Mouse (Mus musculus) urinary bladder, postnatal 10 days (tissue): ENCODE data around the gene Itpkc.

Experiments
- DNase-seq: peaks from one replicate; pipeline ENCODE4 v3.0.0; 2022; ENCODE audit warnings: low spot score

Gene Itpkc

DNA sequence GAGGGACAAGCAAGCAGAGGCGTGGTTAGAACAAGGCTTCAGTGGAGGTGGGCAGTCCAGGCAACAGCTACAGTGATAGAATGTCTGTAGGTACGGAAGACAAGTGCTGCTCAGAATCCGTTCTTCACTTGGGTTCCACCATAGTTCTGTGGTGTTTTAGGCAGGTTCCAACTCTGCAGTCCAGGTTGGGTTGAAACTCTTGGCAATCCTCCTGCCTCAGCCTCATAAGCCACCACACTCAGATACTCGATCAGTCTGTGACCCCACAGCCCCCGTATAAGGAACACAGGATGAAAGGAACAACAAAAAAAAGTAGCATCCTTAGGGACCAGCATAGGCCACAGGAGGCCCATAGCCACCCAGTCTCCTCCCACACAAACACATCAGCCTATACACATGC is 36.0 kb downstream of the Itpkc start:
- no peak for DNase-seq

DNA sequence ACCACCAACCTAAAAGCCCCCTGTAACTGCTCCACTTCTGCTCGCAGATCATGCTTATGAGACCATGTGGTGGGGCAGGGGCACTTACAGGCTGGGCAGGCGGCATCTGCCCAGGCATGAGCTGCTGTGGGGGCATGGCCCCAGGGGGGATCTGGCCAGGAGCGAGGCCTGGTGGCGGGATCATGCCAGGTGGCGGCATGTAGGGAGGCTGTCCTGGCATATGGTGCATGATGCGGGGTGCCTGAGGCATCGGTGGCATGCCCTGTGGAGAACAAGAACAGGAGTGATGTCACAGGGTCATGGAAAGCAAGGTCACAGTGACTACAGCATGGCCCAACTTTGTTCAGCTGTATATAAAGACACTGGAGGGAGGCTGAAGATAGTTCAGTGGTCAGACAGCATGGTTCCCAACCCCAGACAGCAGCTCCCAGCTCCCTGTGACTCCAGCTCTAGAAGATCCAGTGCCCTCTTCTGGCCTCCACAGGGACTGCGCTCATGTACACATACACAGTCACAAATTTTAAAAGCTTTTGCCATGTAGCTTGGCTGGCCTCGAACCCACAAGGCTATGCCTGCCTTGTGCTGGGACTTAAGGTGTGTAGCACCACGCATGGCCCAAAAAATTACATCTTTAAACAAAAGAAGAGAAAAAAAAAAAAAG is 39.1 kb downstream of the Itpkc start:
- DNase-seq = no peak

DNA sequence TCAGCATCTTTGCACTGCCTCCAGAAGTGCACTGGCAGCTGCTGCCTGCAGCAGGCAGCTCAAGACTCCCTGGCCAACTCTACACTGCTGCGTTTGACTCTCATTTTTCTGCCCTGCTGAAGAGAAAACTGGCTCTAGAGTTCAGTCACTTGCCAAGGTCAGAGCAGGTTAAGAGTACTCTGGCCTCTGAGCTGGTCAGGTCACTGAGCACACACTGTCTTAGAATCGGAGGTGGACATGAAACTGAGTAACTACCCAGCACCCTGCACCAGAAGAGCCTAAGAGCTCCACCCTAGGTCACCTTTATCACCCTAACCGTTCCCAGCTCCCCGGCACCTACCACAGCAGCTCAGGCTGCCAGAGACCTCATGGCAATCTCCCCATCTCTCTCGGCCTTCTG is 42.5 kb downstream of the Itpkc start:
- DNase-seq = no peak

DNA sequence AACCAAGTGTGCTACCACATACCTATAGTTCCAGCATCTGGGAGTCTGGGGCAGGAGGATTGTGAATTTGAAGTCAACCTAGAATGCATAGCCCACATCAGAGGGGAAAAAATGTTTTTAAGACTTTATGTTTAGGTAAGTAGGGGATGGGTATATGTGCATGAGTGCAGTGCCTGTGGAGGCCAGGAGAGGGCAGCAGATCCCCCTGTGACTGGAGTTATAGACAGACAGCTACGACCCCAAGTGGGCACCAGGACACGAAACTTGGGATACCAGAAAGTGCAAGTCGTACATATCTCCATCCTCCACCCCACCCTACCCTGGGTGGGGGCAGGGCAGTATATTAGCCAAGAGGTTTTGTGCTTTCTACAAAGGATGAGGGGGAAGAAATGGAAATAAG is 43.5 kb downstream of the Itpkc start:
- no peak for DNase-seq

DNA sequence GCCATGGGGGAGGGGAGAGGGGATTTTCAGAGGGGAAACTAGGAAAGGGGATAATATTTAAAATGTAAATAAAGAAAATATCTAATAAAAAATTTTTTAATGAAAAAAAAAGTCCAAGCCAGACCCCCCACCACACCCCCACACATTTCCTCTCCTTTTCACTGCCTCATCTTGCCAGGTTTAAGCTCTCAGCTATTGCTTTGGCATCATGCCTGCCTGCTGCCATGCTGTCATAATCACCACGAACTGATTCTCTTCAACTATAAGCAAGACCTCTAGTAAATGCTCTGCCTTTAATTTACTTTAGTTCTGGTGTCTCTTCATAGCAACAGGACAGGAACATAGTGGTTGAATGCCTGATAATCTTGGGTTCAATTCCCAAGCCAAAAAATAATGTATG is 46.0 kb downstream of the Itpkc start:
- DNase-seq = no peak

DNA sequence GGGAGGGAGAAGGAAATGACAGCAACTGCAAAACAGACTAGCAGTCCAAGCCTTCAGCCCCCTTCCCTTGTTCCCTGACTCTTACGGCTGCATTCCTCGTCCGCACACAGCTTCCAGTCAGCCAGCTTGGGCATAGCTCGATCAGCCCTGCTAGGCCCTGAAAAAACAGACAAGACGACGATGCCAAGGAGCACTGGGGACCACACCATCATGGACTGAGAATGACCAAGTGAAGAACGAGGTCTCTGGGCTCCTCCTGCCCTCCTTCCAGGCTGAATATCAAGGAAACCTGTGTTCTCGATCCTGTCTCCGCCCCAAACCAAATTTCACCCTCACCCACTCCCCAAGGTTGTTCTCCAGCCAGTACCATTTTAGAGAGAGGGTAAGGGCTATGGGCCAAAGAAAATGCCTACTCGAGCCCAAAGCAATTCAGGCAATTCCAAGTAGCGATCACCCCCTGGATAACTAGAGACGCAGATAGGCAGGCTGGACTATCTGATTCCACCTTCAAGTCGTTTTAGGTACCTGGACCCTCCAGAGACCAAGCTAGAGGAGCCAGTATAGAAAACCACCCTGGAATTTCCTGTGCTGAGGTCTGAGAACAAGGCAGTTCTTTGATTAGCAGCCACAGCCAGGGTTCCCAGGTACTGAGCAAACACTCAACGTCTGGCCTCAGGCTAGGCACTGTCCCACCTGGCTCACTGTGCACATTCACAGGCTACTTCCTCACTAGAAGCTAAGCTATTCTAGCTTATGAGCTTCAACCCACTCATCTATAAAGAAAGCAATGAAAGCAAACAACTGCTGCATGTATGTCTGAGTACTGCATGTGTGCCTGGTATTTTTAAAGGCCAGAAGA is 47.4 kb downstream of the Itpkc start, which contains the start of the genes Gm21983 and Mia:
Gene Gm21983 (minus strand): TSS at position 250 of the 859 bp plus-strand sequence.
Gene Mia (minus strand): TSS at position 321 of the 859 bp plus-strand sequence.
- no peak for DNase-seq

DNA sequence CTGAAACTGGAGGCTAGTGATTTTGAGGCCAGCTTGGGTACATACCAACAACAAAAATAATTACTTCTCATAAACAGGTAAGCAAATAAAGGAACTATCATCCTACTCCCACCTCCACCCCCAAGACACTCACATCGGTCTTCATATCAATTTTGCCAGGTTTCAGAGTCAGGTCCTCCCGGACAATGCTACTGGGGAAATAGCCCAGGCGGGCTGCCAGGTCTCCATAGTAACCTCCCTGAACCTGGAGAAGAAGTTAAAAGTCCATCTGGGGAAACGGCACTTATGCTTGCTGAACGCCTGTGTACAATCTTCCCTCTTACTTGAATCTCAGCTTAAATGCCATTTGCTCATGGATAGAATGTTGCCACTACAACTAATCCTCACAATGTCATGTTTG is 48.4 kb downstream of the Itpkc start:
- no peak for DNase-seq

DNA sequence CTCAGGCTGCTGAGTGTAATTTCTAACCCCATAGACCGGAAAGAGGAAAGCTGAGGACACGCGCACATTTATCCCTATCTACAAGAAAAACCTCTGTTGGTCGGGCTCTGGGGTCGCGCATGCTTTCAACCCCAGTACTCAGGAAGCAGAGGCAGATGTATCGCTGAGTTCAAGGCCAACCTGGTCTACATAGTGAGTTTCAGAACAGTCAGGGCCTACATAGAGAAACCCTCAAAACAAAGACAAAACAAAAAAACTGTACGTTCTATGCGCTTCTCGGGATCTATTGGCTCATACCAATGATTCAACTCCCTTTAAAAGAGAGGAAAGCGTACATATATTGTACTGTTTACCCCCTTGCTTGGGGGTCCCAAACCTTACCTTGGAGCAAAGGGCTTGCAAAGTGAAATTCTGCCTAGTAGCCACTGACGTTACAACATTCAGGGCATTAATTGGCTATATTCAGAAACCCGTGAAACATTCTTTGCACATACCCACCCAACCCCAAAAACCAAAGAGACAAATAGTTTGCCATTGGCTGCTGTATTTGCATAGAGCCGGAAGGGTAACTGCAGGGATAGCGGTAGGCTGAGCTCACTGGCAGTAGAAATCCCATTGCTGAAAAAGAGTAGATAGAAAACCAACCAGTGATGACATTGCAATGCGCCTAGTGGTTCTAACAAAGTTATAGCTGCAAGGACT is 49.1 kb downstream of the Itpkc start:
- no peak for DNase-seq

DNA sequence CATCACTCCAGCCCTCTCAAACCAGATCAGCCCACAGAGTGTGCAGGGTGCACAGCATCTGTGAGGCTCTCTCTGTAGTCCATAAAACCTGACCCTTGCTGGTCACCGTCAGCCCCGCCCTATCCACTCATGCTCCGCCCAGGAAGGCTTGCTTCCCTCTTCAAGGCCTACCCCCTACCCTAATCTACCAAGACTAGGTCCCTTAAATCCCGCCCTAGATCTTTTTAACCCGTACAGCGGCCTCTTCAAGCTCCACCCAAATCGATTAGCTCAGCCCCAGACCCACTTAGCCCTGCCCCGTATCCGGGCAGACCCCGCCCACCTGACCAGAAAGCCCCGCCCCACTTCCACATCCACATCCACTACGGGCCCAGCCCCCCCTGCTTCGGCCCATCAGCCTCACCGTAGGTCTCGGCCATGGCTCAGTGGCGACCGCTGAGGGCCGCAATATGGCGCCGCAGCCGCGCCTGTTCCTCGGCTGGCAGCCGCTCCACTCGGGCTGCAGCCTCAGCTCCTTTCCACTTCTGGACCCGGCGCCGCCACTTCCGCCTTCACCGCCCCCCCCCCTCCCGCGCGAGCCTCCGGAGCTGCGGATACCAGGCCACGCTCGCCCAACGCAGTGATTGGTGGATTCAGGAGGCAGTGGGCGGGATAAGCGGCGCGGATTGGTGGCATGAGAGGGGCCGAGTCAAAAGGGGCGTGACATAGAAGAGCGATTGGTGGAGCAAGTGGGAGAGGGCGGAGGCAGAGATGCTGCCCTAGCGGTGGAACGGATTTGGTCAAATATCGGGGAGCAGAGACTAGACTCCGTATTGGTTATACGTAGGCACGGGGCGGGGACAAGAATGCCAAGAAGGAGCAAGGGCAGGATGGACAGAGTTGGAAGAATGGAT is 49.9 kb downstream of the Itpkc start, which contains the start of gene Rab4b:
Gene Rab4b (minus strand): TSS at position 573 of the 893 bp plus-strand sequence.
- peak; percentile 96 for DNase-seq

DNA sequence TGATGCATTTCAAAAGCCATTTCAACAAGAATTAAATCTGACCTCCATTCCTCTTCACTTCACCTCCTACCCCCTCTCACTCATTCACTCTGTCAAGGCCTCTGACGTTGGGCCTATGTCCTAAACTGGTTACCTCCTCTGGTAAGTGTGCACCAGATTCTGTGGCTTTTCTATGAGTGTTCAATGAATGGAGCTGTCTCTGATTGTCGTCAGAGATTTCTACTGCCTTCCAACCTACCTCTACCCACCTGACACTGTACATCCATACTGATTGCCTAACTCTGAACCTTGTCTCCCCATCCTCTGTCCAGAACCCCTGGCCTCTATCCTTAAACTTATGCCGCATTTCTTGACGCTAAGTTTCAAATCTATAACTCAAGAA is 50.5 kb downstream of the Itpkc start:
- DNase-seq = no peak

DNA sequence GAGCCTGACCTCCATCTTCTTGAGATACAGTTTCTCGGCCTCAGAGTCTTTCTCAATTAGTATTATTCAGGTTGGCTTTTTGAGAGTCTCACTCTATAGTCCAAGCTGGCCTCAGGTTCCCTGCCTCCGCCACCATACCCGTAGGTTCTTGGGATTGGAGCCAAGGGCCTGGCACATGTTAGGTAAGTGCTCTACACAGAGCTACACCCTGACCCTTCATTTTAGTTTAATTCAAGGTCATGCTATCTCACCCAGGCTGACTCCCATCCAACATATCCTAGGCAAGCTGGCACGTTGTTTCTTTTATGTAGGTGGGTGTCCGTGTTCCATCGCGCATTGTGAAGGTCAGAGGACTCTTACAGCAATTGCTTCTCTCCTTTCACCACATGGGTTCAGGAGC is 53.6 kb downstream of the Itpkc start:
- no peak for DNase-seq

DNA sequence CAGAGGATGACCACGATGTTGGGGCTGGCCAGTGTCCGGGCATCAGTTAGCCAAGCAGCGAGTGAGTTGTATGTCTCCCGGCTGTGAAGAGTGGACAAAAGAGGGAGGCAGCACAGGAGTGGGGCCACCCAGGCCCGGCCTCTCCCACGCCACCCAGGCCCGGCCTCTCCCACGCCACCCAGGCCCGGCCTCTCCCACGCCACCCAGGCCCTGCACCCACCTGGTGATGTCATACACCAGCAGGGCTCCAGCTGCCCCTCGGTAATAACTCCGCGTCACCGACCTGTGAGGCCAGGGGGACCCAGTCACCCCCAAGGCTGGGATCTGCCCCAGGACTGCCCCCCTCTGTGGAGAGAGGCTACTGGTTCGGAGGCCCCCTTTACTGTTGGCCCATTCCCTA is 54.0 kb downstream of the Itpkc start:
- no peak for DNase-seq

DNA sequence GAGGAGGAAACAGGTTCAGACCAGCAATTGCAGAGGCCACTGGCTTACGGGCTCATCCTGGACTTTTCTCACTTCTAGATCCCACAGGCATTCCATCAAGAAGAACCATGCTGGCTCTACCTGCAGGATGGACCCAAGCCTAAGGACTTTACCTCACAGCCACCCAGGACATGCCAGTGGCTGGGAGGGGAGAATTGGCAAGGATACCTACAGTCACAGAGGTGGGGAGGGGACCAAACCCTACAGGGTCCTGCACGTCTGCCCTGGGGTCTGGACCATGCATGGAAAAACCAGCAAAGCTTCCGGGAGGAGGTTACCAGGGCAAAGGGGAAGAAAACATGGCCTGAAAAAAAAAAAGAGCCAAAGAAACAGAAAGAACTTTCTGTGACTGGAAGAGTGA is 57.5 kb downstream of the Itpkc start:
- no peak for DNase-seq

DNA sequence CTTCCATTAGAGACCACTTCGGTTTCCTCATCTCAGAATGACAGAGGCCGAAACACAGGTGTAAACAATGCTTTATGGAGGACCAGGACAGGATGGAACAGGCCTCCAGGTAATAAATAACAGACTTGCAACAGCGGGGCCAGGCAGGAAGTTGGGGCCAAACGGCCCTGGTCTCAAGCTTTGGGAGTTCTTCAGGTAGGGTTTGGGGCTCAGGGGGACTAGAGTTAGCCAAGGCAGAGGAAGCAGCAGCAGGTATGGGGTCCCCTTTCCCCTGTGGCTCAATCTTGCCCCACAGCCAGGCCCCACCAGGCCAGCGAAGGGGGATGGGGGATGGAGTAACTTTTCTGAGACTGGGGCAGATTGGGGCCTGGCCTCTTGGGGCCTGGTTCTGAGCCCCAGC is 60.1 kb downstream of the Itpkc start:
- no peak for DNase-seq

DNA sequence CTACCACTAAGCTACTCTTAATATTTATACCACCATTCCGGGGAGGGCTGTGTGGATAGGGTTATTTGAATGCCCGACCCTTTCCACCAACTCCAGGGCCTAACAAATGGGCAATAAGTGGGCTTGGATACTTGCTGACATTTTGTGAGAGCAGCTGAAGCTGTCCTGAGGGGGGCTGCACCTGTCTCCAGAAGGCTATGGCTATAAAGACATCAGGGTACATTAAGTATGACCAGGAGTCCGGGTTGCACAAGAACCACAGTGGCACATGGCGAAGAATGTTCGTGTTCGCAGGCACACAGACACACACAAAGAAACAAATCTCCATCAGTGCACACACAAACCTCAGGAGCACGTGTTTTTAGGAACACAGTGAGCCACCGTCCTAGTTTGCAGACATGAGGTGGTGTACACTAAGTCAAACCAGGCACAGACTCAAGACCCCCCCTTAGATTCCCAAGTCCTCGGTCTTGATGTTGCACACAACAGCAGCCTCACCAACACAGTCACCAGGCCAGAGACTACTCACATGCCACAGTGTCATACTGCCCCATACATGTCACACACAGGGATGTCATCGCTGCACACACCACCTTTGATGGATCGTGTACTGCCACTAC is 60.9 kb downstream of the Itpkc start:
- no peak for DNase-seq

DNA sequence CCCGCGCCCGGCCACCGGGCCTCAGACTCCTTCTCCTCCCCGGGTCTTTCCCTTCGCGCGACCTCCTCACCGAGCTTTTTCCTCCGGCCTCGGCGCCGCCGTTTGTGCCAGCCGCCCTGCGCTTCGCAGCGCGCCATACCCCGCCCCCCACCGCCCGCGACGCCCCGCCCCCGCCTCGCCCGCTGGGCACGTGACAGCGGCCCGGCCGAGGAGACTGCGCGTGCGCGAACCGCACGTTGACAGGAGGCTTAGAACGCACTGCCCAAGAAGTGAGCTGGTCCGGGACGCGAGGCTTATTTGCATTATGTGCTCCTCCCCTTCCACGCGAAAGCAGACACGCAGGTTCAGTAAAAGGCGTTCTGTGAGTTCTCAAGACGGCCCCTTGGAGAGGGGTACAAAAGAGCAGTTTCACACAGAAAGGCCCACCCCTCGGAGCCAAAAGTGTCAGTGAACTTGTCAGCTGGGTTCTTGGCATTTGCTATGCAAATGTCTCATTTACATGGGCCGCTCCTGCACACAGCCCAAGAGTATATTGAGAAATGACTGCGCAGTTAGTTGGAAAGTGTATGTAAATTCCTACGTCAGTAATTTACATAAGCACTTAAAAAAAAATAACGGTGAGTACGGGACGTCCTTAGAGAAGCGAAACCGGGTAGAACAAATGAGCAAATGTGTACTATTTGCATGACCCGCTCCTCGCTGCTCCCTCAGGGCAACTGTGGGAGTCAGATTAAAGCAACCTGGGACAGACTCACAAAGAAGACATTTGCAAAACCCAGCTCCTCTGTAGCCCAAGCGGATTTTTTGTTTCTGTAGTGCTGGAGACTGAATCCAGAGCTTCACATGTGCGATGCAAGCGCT is 61.6 kb downstream of the Itpkc start, which contains the start of gene Egln2:
Gene Egln2 (minus strand): TSS at position 189 of the 861 bp plus-strand sequence.
- peak; percentile 88 for DNase-seq

DNA sequence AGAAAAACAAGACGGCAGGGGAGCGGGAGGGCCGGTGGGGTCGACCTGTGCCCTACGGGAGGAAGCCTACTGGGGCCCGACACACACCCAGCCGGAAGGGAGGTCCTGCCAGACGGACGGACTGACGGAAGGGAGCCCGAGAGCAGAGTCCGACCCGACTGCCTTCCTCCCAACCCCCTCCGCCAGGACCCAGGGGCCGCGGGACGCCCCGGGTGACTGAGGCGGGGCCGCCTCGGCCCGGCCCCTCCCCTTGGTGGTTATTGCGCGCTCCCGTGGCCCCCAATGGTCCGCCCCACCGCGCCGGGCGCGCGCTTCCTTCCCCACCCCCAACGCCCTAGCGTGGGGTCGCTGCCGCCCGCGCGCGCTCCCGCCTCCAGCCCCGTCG is 62.2 kb downstream of the Itpkc start:
- peak; percentile 34 for DNase-seq

DNA sequence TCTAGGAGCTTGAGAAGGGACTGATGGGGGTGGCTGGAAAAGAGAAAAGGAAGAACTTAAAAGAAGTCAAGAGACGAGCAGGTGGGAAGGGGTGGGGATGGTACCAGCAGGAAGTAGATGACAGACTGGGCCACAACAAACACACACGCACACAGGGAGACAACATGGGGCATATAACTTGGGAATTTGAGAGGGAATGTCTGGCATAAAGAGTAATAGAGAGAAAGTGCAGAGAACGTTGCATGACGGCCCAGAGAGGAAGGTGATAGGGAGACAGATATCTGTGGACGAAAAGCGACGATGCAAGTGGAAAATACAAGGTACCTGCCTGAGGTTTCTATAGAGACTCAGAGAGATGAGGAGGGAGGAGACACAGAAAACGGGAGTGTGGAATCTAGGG is 62.8 kb downstream of the Itpkc start:
- DNase-seq = no peak

DNA sequence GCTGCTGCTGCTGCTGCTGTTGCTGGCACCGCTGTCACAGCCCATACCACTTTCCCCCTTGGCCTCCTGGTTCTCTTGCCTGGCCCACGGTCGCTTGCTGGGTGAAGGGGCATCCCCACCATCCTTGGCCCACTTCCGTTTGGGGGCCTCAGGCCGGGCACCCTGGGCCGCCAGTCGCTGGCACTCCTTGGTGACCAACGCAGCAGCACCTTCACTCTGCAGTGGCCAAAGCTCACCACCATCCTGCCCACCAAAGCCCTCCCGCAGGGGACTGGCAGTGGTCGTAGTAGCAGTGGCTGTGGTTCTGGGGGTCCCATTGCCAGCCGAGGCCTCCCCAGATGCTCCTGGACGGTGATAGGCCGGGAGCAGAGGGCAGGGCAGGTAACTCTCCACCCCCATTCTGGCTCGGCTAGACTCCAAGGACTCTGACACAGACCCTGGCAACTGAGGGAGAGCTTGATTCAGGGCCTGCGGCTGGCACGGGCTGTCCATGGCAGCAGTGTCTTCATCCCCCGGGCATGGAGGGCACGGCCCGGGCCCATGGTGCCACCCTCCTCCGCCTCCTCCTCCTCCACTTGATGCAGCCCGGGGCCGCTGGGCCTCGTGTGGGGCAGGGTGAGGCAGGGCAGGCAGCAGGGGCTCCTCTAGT is 63.3 kb downstream of the Itpkc start:
- no peak for DNase-seq
